Mouse (Mus musculus): Measurements from ENCODE around the gene Vwc2.
A peak's percentile ranks its signal among the peaks of the same experiment; 100 is the strongest.

Gene Vwc2

GRCm38 (mm10) chr11:11113576-11114233 is at the start of gene Vwc2:
Gene Vwc2, plus strand, starts transcription at chr11:11114223.
- peak; percentile 38 for DNase-seq

DNA sequence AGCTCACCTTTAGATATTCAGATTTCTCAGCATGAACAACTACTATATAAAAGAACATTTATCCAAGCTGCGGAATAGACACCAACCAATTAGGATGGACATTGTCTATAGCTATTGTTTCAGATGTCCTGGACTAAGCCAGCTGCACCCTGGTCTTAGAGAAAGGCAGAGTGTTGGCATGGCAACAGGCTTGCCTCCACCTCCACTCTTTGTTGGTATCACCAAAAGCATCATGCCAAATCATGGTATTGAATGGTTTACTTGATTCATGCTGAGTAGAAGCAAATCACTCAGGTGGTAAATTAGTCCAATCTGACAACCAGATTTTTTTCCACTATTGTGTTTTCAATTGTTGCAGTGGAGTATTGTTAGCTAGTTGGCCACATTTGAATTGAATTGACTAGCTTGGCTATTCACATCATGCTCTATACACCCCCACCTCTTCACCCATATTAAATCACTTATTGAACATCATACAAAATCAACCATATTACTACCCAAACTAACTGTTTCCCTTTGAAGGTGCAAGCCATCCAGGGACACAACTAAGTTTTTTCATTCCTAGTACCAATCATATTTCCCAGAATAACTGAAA is 25.8 kb upstream of the Vwc2 start:
- no peak for DNase-seq

DNA sequence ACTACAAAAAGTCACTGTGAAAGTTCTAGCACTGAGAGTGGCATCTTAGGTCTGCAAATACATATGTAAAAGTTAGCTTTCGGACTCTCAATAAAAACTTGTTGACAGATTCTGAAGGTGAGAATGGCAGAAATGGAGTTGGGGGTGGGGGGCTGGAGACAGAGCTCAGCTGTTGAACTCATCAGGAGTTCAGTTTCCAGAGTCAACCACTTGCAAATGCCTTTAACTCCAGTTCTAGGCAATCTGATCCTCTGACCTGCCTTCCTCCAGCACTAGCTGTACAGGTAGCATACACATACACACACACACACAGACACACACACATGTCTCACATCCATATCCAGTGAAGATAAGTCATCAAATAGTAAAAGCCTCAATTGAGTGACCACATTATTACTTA is 16.4 kb upstream of the Vwc2 start:
- DNase-seq = no peak

GRCm38 (mm10) chr11:11098282-11098681 is 15.7 kb upstream of the Vwc2 start:
- DNase-seq = no peak

DNA sequence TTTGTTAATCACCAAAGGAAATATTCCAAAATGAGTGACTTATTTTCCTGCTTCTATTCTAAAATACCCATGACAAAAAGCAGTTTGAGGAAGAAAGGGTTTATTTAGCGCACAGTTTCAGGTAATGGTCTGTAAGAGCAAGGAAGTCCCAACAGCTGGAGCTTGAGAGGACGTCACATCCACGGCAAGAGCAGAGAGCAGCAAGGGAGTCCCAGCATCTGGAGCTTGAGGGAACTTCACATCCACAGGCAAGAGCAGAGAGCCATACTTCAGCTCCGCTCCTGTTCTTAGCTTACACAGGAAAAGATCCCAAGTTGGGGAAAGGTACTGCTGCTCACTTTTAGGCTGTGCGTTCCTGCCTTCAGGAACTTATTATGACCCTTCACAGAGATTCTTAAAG is 15.0 kb upstream of the Vwc2 start:
- DNase-seq = no peak

DNA sequence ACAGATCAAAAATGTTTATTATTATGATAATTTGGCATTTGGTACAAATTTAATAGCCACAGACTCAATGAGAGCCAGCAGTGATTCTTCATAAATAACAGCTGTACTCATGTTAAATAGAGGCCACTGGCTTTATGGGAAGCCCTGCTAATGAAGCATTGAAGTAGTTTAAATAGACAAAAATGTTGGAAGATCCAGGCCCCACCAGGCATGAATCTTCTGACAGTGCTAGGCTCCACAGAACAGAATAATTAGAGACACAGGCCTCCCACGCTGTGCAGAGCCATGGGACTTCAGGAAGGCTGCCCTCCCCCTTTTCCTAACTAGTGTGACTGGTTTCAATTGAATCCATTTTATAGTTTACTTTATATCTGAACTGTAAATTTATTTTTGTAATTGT is 11.8 kb upstream of the Vwc2 start:
- no peak for DNase-seq

- DNase-seq = no peak
Observed at GRCm38 (mm10) chr11:11102620-11103019, 11.4 kb upstream of the Vwc2 start.

DNA sequence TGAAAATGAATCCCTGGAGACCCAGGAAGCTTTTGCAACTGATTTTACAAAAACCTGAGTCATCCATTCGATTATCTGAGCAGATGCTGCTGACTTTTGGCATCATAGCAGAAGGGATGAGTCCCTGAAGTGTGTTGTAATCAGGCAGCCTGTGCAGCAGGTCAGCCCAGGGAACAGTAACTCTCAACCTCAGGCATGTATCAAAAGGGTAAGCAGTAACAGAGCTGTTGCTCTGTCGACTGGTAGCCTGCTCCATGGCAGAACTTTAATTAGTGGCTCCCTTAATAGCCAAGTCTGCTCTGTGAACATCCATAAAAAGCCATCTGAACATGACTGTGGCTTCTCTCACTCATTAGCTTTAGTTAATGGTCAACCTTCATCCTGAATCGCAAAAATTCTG is 5.1 kb upstream of the Vwc2 start:
- no peak for DNase-seq

DNA sequence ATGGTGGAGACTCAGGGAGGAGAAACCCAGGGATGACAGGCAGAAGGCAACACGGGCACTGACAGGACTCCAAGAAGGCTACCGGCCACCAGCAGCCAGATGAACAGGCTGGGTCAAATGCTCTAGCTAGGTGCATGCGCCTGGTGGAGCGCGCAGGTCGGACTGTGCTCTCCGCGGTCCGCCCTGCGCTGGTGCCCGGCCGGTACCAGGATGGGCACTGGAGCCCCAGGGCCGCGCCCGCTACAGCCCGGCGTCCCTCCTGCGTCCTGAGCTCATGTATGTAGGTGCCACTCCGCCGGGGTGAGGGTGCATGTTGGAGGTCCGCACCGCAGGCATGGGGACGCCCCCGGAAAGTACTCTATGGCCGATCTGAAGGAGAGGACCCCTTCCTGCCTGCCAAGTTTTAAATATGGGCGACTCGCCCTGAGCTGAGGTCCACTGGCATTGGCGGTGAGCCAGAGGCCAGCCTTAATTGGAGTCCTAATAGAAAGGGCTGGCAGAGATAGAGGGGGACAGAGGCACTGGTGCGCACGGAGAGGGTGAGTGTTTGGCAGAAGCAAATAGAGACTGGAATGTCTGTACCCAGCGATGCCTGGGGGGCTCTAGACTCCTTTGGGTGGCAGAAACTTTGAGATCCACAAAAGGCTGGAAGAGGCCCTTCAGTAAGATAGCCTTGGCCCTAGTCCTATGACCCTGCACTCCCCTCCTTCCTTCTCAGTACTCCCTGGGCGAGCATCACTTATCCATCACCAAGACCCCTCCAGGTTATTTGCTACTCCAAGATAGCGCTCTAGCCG is 409 bp downstream of the Vwc2 start:
- peak; percentile 29 for DNase-seq

DNA sequence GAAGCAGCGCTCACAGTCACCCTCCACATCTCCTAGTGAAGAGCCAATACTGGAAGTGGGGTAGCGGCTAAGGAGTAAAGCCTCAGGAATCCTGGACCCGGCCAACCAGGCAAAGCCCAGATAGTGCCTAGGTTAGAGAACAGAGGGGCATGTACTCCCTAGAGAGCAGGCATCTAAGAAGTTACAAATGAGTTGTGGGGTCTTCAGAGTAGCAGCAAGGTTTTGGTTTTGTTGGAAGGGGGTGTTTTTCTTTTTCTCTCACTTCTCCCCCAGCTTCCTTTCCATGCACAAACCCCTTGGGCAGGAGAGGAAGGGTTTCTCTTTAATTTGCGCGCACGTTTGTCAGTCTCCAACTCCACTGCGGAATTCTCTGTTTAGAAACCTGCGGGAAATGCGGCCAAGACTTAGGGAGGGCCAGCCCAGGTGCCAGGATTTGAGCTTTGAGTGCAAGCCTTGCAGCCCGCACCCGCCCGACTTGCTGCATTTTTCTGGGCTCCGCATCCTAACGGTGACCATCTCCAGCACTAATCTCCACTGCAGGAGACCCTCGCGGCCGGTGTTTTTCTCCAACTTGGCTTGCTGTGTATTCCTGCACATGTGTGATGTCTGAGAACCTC is 1.1 kb downstream of the Vwc2 start:
- peak; percentile 7 for DNase-seq

- peak; percentile 58 for DNase-seq
Observed at GRCm38 (mm10) chr11:11115648-11116590, 1.9 kb downstream of the Vwc2 start.

DNA sequence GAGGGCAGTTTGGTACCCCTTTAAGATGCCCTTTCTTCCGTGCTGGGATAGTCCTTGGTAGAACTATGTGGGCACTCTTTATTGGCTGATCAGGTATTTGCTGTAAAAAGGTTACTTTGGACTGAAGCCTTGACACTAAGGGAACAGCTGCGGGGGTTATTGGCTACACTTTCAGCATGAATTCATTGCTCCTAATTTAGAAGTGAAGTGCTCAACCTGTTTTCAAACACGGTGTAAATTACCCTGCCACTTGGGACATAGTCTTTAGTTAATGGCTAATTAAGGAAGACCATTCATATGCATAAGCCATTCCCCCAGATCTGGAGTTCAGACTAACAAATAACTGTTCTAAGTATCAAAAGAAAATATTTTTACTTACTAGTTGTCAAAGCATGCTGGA is 2.7 kb downstream of the Vwc2 start:
- no peak for DNase-seq

DNA sequence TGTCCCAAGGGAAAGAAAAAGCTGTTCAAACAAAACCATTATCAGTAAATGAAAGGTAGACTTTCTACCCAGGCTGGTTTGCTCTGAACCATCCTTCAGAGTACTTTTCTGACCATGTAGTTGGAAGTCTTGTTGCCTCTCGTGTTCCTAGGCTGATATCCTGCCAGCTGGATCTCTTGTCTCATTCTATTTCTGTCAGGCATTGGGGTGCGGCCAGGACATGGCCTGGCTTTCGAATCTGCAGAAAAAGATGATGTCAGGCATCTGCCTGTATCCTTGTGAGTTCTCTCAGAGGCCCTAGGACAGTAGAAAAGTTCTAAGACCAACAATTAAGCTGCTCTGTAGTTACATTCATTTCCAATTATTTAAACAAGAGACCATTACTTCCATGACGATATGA is 8.8 kb downstream of the Vwc2 start:
- no peak for DNase-seq

DNA sequence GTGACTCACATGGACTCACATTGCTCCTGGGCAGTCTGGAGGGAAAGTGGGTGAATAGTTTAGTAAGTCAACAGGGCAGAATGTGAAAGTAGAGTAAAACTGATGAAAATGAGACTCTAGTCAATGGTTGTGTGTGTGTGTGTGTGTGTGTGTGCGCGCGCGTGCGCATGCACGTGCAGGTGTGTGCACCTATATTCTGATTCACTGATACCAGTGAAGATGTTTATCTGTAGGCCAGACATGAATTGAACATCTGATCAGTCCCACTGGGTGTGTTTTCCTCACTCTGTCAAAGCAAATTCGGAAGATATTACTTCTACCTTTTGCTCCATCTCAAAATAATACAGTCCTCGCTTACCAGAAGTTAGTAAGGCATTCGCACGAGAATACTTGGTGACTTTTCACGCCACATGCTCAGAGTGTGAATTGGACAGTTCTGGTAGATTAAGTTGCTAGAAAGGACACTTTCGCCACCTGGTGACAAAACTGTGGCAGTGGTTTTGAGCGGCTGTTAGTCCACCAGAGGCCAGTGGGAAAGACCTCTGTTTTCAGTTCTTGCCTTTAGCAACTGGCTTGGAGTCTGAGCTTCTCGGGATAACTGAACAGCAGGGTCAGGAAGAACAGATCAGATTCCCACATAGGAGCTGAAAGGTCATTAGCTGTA is 17.5 kb downstream of the Vwc2 start:
- DNase-seq = peak; percentile 33

- DNase-seq = no peak
Observed at GRCm38 (mm10) chr11:11140622-11141021, 26.6 kb downstream of the Vwc2 start.

GRCm38 (mm10) chr11:11152681-11153080 is 38.7 kb downstream of the Vwc2 start:
- DNase-seq = no peak

DNA sequence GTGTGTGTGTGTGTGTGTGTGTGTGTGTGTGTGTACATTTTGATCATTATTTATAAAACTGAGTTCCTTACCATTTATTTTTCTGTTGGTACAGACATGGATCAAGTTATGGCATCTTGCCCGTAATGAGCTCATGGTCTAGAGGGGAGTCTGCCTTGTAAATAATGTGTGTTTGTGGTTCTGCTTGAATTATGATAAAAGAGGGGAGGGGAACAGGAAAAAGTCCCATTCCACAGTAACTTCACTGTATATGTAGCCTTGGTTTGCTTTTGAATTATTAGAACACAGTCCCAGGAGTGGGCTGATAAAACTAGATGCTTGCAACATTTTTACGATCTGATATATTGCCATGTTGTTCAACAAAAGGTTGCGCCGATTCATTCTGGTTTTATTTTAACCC is 57.4 kb downstream of the Vwc2 start:
- no peak for DNase-seq

DNA sequence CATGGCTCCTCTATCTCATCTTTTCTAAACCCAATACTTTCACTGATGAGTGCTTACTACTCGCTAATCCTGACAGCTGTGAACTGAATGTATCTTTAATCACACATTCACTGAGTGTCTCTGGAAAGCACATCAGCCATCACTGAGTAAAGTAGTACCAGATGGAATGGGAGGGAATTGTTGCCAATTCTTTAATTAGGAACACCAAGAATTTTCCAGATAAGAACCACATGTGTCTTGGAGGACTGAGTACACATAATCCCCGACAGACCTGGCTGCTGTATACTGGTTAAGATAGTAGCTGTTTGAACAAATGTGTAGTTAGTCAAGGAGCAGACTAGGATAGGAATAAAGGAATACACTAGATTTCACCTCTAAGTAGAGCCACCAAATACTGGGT is 61.2 kb downstream of the Vwc2 start:
- DNase-seq = no peak

- no peak for DNase-seq
Observed at GRCm38 (mm10) chr11:11182705-11183104, 68.7 kb downstream of the Vwc2 start.

DNA sequence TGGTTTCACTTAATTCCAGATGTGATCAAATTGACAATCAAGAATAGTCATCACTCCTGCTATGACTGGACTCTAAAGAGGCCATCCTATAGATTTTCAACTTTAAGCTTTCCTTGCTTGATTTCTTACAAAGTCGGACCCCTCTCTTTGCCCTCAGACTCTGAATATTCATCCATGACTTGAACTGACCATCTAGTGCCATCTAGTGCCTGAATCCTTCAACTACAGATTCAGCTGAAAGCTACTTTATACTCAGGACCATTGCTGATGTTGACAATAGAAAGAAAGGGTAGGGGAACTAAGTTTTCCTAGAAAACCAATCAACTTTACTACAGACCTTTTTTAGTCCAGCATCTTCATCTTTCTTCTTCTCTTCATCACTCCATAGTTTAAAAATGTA is 109.1 kb downstream of the Vwc2 start:
- DNase-seq = no peak

- DNase-seq = no peak
Observed at GRCm38 (mm10) chr11:11239346-11239745, 125.3 kb downstream of the Vwc2 start.
